Mouse (Mus musculus): ENCODE results near the gene Dthd1.
A peak's percentile ranks its signal among the peaks of the same experiment; 100 is the strongest.

Gene Dthd1

GRCm38 (mm10) chr5:62813402-62814071, at the start of gene Dthd1:
Gene Dthd1, plus strand, starts transcription at chr5:62813823.
- no peak for DNase-seq (ENCODE audit: low spot score)

- no peak for DNase-seq (ENCODE audit: low spot score)
These were observed 49.5 kb upstream of the Dthd1 start for GRCm38 (mm10) chr5:62764161-62764560.

- no peak for DNase-seq (ENCODE audit: low spot score)
These were observed 48.2 kb upstream of the Dthd1 start for GRCm38 (mm10) chr5:62765459-62765783.

GRCm38 (mm10) chr5:62765784-62766701, 47.6 kb upstream of the Dthd1 start, which contains the start of gene Arap2:
Gene Arap2, minus strand, starts transcription at chr5:62766159.
- DNase-seq (ENCODE audit: low spot score), result peak; percentile 84

GRCm38 (mm10) chr5:62771775-62772599, 41.6 kb upstream of the Dthd1 start:
- no peak for DNase-seq (ENCODE audit: low spot score)

- no peak for DNase-seq (ENCODE audit: low spot score)
These were observed 35.8 kb upstream of the Dthd1 start for GRCm38 (mm10) chr5:62777804-62778203.

- DNase-seq (ENCODE audit: low spot score), result no peak
These were observed 34.9 kb upstream of the Dthd1 start for GRCm38 (mm10) chr5:62778682-62779081.

GRCm38 (mm10) chr5:62786809-62787208, 26.8 kb upstream of the Dthd1 start:
- DNase-seq (ENCODE audit: low spot score), result no peak

- DNase-seq (ENCODE audit: low spot score), result no peak
These were observed 22.6 kb upstream of the Dthd1 start for GRCm38 (mm10) chr5:62790921-62791564.

GRCm38 (mm10) chr5:62792776-62793175, 20.8 kb upstream of the Dthd1 start:
- no peak for DNase-seq (ENCODE audit: low spot score)

- no peak for DNase-seq (ENCODE audit: low spot score)
These were observed 420 bp downstream of the Dthd1 start for GRCm38 (mm10) chr5:62814072-62814414.

- no peak for DNase-seq (ENCODE audit: low spot score)
These were observed 2.1 kb downstream of the Dthd1 start for GRCm38 (mm10) chr5:62815741-62816140.

GRCm38 (mm10) chr5:62819567-62819966, 5.9 kb downstream of the Dthd1 start:
- no peak for DNase-seq (ENCODE audit: low spot score)

GRCm38 (mm10) chr5:62820363-62821271, 7.0 kb downstream of the Dthd1 start:
- no peak for DNase-seq (ENCODE audit: low spot score)

GRCm38 (mm10) chr5:62842955-62843730, 29.5 kb downstream of the Dthd1 start:
- DNase-seq (ENCODE audit: low spot score), result no peak

GRCm38 (mm10) chr5:62846571-62847131, 33.0 kb downstream of the Dthd1 start:
- no peak for DNase-seq (ENCODE audit: low spot score)

GRCm38 (mm10) chr5:62851337-62851736, 37.7 kb downstream of the Dthd1 start:
- DNase-seq (ENCODE audit: low spot score), result no peak

GRCm38 (mm10) chr5:62854361-62854844, 40.8 kb downstream of the Dthd1 start:
- DNase-seq (ENCODE audit: low spot score), result no peak

GRCm38 (mm10) chr5:62857502-62857901, 43.9 kb downstream of the Dthd1 start:
- no peak for DNase-seq (ENCODE audit: low spot score)

GRCm38 (mm10) chr5:62858282-62858681, 44.7 kb downstream of the Dthd1 start:
- no peak for DNase-seq (ENCODE audit: low spot score)
